Mouse (Mus musculus) liver, embryonic 13.5 days (tissue): Measurements from ENCODE around the gene Tfeb. TPM values are rescaled to one million over a fixed set of nuclear protein-coding genes. Genes with fewer than 3 reads are reported as not detected.

Source experiments
- ATAC-seq: fragments of 200-750 bp; cut with Nextera tagmentation; 2 replicates; pipeline ENCODE4 v1.8.0; 2017; ENCODE audit warnings: low read depth, mild to moderate bottlenecking, moderate number of reproducible peaks, moderate library complexity
- DNase-seq: peaks from one replicate; pipeline ENCODE4 v3.0.0; 2022
- H3K27ac ChIP-seq: fragments of 300-500 bp; sonication (generic); 2 replicates; pipeline ENCODE4 v1.5.1; 2015; ENCODE audit warnings: moderate library complexity, mild to moderate bottlenecking, inconsistent platforms
- H3K27me3 ChIP-seq: fragments of 300-500 bp; sonication (generic); 2 replicates; pipeline ENCODE4 v1.6.1; 2015; ENCODE audit warnings: mild to moderate bottlenecking, inconsistent platforms
- H3K36me3 ChIP-seq: fragments of 300-500 bp; sonication (generic); 2 replicates; pipeline ENCODE4 v1.6.1; 2015; ENCODE audit warnings: mild to moderate bottlenecking, inconsistent platforms
- H3K4me1 ChIP-seq: fragments of 300-500 bp; sonication (generic); replicated peaks from 2 replicates; pipeline ENCODE4 v1.6.1; 2015; ENCODE audit warnings: inconsistent platforms
- H3K4me2 ChIP-seq: fragments of 300-500 bp; sonication (generic); 2 replicates; pipeline ENCODE4 v1.6.1; 2015; ENCODE audit warnings: inconsistent platforms, mild to moderate bottlenecking, moderate library complexity
- H3K4me3 ChIP-seq: fragments of 300-500 bp; sonication (generic); replicated peaks from 2 replicates; pipeline ENCODE4 v1.5.1; 2015; ENCODE audit warnings: mild to moderate bottlenecking, inconsistent platforms
- H3K9ac ChIP-seq: fragments of 300-500 bp; sonication (generic); 2 replicates; pipeline ENCODE4 v1.6.1; 2015; ENCODE audit warnings: mild to moderate bottlenecking, inconsistent platforms
- H3K9me3 ChIP-seq: fragments of 300-500 bp; sonication (generic); replicated peaks from 2 replicates; pipeline ENCODE4 v1.6.1; 2016; ENCODE audit warnings: inconsistent platforms
- WGBS: fragments of 180-500 bp; shearing (Covaris S2); methylation state at CpG from one replicate; pipeline ENCODE4 v1.1.7; 2015; ENCODE audit not compliant: insufficient replicate concordance; 5-methylcytosine and 5-hydroxymethylcytosine counted together
- polyA plus RNA-seq: library from polyadenylated mRNA; unstranded; fragments of >200 nt; fragmentation: Nextera tagmentation; extraction: Ambion mirVana; gene quantifications from 2 replicates; pipeline ENCODE4 v1.2.1, GENCODE M21; 2015

Gene Tfeb
- polyA plus RNA-seq, 1 experiment from 2014 or later = 4.4 TPM

DNA sequence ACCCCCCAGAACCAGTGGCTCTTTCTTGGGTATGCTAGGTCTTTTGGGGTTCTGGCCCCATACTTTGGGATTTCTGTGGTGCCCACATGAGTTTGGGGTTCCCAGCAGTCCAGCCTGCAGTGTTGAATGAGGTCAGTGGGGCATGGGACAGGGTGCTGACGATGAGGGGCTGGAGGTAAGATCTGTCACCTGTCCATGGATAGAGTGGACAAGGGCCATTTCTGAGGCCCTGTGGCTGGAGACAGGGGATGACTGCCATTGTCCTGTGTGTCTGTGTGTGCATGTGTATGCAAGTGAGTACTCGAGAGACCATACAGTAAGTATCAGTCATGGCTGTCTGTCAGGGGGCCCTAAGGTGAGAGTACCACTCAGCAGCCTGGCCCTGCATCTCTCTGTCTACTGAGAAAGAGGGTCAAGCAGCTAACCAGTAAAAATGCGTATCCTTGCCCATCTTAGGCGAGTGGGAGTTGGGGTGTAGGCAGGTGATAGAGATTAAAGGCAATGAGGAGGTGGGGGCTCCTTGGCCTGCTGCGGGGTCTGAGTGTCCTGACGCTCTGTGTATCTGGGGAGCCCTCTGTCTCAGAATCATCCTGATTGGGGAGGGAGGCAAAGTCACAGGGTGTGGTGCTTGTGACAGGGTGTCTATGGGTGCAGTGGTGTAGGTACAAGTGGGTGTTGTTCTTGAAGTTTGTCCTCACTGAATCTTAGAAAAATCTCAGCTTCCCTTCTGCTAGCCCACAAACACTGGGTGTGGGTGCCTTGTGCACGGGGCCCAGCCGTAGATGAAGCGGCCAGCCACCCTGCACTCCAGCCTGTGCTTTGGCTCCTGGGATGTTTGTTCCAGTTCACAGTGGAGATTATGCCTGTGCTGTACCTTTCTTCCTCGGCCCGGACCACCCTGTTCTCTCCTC, 32.8 kb downstream of the Tfeb start:
- Histone ChIP-seq H3K4me2 (peak overlapping the region; percentile 44), H3K27ac (0 out of 2 replicates have a peak overlapping the region, but pooled peaks have one; percentile 29)
- no peak for ATAC-seq

DNA sequence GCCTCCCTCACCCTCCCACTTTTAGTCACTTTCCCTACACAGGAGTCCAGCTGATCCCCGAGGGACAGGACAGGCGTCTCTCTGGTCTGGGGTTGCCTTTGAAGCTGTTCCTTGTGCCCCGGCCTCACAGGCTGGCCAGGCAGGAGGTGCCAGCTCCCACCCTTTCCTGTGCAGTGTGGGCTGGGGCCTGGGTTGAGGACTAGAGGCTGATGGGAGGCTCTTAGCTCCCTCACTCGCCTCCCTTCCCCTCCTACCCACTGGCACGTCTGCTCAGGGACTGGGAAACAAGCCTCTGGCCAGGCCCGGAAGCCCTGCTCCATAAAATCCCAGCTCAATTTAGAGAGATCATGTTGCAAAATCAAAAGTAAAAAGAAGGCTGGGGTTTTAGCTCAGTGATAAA, 36.8 kb downstream of the Tfeb start:
- 55% methylated on average over 6 of the region's 6 CpGs for WGBS
- H3K36me3 ChIP-seq = no peaks in the 10 kb centered on the region; the same call in 1 of the 2 replicates

More for the DNA sequence above, 32.8 kb downstream of the Tfeb start:
- no peak for DNase-seq
- Histone ChIP-seq H3K9me3 (0 out of 2 replicates have a peak, but pooled peaks cover 5% of the 10 kb centered on the region), H3K9ac (no peak overlapping the region), H3K36me3 (no peaks in the 10 kb centered on the region; the same call in 1 of the 2 replicates), H3K4me1 (peaks cover 47% of the 10 kb centered on the region), H3K4me3 (no peak overlapping the region), H3K27me3 (no peaks in the 10 kb centered on the region)
- 74% methylated on average over 11 of the region's 11 CpGs for WGBS

DNA sequence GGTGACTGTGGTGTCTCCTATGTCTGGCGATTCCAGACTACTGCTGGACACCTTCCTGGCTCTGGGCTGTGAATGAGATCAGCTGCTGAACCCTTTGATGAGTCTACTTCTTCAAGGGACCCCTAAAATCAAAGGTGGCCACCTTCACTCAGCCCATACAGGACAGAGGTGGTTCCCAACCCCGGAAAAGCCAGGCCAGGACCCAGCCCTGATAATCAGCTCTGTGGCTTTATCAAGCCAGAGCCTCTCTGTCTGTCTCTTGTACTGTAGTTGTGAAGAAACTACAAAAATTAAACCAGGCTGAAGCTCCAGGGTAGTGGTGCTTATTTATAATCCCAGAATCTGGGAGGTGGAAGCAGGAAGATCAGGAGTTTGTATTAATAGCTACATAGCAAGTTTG, 40.3 kb downstream of the Tfeb start:
- peak; percentile 72 for ATAC-seq
- Histone ChIP-seq H3K4me1 (peaks cover 35% of the 10 kb centered on the region), H3K4me3 (no peak overlapping the region)

More for the DNA sequence above, 36.8 kb downstream of the Tfeb start:
- Histone ChIP-seq H3K4me2 (no peak overlapping the region), H3K4me3 (no peak overlapping the region), H3K27me3 (no peaks in the 10 kb centered on the region), H3K9ac (no peak overlapping the region), H3K9me3 (0 out of 2 replicates have a peak, but pooled peaks cover 5% of the 10 kb centered on the region), H3K27ac (no peak overlapping the region), H3K4me1 (peaks cover 36% of the 10 kb centered on the region)
- ATAC-seq (no peak), DNase-seq (no peak)

DNA sequence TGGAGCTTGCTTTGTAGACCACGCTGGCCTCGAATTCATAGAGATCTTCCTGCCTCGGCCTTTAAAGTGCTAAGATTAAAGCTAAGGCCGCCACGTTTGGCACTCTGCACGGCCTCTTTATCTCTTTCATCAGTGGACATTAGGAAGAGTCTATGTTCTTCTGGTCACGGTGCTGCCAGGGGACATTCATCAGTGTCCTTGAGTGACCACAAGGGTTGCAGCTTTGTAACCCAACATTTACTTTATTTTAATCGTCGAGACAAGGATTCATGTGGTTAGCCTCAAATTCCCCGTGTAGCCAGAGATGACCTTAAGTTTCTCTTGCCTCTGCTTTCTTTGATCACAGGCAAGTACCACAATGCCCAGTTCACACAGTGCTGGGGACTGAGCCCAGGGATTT, 43.6 kb downstream of the Tfeb start:
- H3K9me3 ChIP-seq = no peaks in the 10 kb centered on the region
- DNase-seq (no peak), ATAC-seq (no peak)
- H3K36me3 ChIP-seq = no peaks in the 10 kb centered on the region
- H3K4me3 ChIP-seq = no peak overlapping the region
- peaks cover 52% of the 10 kb centered on the region for H3K4me1 ChIP-seq
- H3K27ac ChIP-seq = no peak overlapping the region
- no peaks in the 10 kb centered on the region for H3K27me3 ChIP-seq
- no peak overlapping the region for H3K9ac ChIP-seq
- 55% methylated on average over 10 of the region's 10 CpGs for WGBS
- H3K4me2 ChIP-seq = no peak overlapping the region

More for the DNA sequence above, 40.3 kb downstream of the Tfeb start:
- H3K27me3 ChIP-seq = no peaks in the 10 kb centered on the region
- DNase-seq = no peak
- H3K9ac ChIP-seq = 0 out of 2 replicates have a peak overlapping the region, but pooled peaks have one; percentile 12
- H3K27ac ChIP-seq = no peak overlapping the region
- 20% methylated on average over 2 of the region's 2 CpGs for WGBS
- 0 out of 2 replicates have a peak, but pooled peaks cover 4% of the 10 kb centered on the region for H3K9me3 ChIP-seq
- no peak overlapping the region; the same call in 1 of the 2 replicates for H3K4me2 ChIP-seq
- no peaks in the 10 kb centered on the region; the same call in 1 of the 2 replicates for H3K36me3 ChIP-seq

DNA sequence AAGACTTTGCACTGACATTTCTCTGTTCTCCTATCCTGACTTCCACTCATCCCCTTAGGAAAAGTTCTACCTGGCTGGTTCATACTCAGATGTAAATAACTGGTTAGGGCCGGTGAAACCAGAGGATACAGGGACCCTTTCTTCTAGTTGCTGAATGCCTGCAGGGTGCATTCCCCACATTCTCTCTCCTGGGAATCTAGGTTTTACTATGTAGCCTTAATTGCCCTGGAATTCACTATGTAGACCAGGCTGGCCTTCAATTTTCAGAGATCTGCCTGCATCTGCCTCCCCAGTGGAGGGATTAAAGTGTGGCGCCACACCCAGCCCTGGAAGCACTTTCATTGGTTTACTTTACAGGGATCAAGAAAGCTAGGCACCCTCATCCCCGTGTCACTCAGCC, 45.7 kb downstream of the Tfeb start:
- H3K36me3 ChIP-seq = no peaks in the 10 kb centered on the region
- no peak overlapping the region for H3K9ac ChIP-seq
- H3K27me3 ChIP-seq = peaks cover 16% of the 10 kb centered on the region
- 63% methylated on average over 3 of the region's 3 CpGs for WGBS
- no peak overlapping the region for H3K27ac ChIP-seq
- peaks cover 38% of the 10 kb centered on the region for H3K4me1 ChIP-seq
- no peaks in the 10 kb centered on the region for H3K9me3 ChIP-seq
- H3K4me3 ChIP-seq = no peak overlapping the region
- ATAC-seq (no peak), DNase-seq (no peak)
- no peak overlapping the region for H3K4me2 ChIP-seq

DNA sequence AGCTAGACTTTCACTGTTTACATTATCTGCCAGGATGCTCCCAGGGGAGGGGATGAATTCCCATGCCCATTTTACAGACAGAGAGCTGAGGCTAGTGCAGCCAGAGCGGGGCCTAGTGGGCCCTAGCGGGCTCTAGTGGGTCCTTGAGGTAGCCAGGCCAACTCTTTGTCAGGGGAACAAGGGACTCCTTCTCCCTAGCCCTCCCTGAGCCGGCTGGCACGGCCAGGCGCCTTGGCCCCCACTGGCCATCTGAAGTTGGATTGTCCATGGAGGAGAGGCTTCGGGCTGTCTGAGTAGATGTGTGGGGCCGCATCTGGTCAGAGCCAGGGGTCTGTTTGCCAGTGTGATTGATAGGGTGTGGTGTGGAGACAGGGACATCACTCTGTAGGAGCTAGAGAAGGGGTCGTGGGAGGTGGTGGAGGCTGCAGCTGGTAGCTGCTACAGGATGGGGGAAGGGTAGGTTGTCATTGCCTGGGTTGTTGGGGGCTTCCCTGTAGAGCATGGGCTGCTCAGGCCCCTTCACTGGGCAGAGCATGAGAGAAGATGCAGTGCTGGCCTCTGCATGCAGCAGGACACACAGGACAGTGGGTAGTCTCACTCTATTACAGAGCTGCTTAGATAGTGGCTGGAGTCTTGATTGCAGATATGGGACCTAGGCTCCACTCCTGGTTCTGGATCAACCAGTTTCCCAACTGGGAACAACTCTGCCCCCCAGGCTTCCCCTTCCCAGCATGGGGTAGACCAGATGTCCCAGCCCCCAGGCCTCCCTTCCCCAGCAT, 46.8 kb downstream of the Tfeb start:
- Histone ChIP-seq H3K4me3 (no peak overlapping the region), H3K27ac (no peak overlapping the region), H3K9ac (no peak overlapping the region), H3K9me3 (no peaks in the 10 kb centered on the region), H3K4me2 (no peak overlapping the region), H3K4me1 (peaks cover 33% of the 10 kb centered on the region), H3K27me3 (peaks cover 25% of the 10 kb centered on the region), H3K36me3 (no peaks in the 10 kb centered on the region)
- no peak for DNase-seq
- no peak for ATAC-seq
- WGBS = 70% methylated on average over 8 of the region's 8 CpGs

DNA sequence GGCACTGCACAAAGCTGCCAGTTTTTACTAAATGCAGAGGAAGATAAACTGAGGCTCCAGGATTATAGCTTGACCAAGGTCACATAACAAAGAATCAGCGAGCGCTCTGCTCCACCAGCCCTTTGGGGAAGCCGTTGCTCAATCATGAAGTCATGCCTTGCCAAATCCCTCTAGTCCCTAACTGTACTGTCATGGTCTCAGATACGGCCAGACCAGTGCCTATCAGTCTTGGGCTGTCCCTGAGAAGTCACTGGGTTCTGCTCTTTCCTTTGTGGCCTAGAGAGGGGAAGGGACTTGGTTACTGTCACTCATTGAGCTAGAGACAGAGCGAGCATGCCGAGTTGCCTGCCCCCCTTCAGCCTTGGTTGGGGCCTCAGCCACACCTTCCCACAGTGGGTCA, 47.6 kb downstream of the Tfeb start:
- peaks cover 33% of the 10 kb centered on the region for H3K4me1 ChIP-seq
- no peak overlapping the region for H3K4me2 ChIP-seq
- no peaks in the 10 kb centered on the region for H3K36me3 ChIP-seq
- H3K4me3 ChIP-seq = no peak overlapping the region
- no peaks in the 10 kb centered on the region for H3K9me3 ChIP-seq
- DNase-seq (no peak), ATAC-seq (peak; percentile 49)
- H3K27ac ChIP-seq = no peak overlapping the region
- H3K9ac ChIP-seq = no peak overlapping the region
- WGBS = 28% methylated on average over 6 of the region's 6 CpGs
- peaks cover 25% of the 10 kb centered on the region for H3K27me3 ChIP-seq

DNA sequence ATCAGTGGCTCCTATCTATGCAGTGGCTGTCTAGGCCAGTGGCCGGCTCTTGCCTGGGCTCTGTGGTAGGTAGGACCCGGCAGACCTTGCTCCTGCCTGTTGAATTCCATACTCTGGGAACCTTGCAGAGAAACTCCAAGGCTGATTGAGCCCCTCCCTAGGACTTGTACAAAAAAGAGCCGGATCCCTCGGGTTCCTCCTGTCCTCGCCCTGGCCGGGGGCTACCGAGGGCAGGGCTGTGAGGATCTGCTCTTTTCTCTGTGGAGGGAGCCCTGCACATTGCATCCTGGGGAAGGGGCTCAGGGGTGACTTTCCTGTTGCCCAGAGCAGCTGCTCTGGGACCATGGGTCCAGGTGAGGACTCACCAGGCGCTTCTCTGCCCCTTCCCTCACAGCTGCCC, 50.8 kb downstream of the Tfeb start:
- DNase-seq (no peak), ATAC-seq (no peak)
- H3K27ac ChIP-seq = no peak overlapping the region
- H3K4me1 ChIP-seq = peaks cover 26% of the 10 kb centered on the region
- H3K9me3 ChIP-seq = no peaks in the 10 kb centered on the region
- peaks cover 25% of the 10 kb centered on the region for H3K27me3 ChIP-seq
- 31% methylated on average over 8 of the region's 8 CpGs for WGBS
- H3K4me3 ChIP-seq = no peak overlapping the region
- no peak overlapping the region for H3K9ac ChIP-seq
- no peak overlapping the region for H3K4me2 ChIP-seq
- no peaks in the 10 kb centered on the region for H3K36me3 ChIP-seq

DNA sequence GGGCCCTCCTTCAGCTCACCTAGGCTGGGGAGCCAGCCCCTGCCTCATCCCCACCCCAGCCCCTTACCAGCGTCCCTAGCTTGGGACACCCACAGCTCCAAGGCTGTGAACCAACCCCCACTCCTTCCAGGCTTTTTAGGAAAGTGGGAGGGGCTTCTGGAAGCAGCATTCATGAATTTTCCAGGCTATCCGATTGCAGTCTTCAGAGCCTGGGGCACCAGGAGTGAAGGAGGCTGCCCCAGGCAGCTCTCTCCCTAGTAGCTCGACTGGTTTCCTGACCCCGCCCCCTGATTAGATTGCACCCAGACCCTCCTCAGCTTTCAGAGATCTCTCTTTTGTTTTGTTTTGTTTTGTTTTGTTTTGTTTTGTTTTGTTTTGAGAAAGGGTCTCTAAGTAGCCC, 51.5 kb downstream of the Tfeb start:
- Histone ChIP-seq H3K27me3 (peaks cover 25% of the 10 kb centered on the region), H3K27ac (no peak overlapping the region), H3K4me1 (peaks cover 23% of the 10 kb centered on the region), H3K9me3 (no peaks in the 10 kb centered on the region), H3K9ac (no peak overlapping the region), H3K36me3 (no peaks in the 10 kb centered on the region), H3K4me2 (no peak overlapping the region), H3K4me3 (no peak overlapping the region)
- WGBS = 20% methylated on average over 4 of the region's 4 CpGs
- no peak for ATAC-seq
- no peak for DNase-seq

DNA sequence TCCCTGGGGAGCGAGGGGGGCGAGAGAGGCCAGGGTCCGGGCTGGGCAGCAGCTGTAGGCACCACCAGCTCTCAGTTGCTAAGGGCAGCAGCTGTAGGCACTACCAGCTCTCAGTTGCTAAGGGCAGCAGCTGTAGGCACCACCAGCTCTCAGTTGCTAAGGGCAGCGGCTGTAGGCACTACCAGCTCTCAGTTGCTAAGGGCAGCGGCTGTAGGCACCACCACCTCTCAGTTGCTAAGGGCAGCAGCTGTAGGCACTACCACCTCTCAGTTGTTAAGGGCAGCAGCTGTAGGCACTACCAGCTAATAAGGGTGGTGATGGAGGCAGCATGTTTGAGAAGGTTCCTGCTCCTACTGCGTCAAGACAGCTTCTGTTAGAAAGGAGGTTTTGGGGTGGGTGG, 52.2 kb downstream of the Tfeb start:
- H3K27ac ChIP-seq = no peak overlapping the region
- ATAC-seq (no peak), DNase-seq (no peak)
- peaks cover 21% of the 10 kb centered on the region for H3K4me1 ChIP-seq
- no peak overlapping the region for H3K4me2 ChIP-seq
- H3K9me3 ChIP-seq = no peaks in the 10 kb centered on the region
- no peak overlapping the region for H3K4me3 ChIP-seq
- WGBS = 68% methylated on average over 6 of the region's 6 CpGs
- H3K36me3 ChIP-seq = no peaks in the 10 kb centered on the region
- H3K9ac ChIP-seq = no peak overlapping the region
- H3K27me3 ChIP-seq = peaks cover 25% of the 10 kb centered on the region
